Mouse (Mus musculus): ENCODE results near the gene Gm42421. TPM values are rescaled to one million over a fixed set of nuclear protein-coding genes. Genes with fewer than 3 reads are reported as not detected.
A peak's percentile ranks its signal among the peaks of the same experiment; 100 is the strongest.

Gm42421 gene
- 3.1 and 3.3 TPM in 2 replicates for polyA plus RNA-seq (2015; fragmentation: Nextera tagmentation; extraction: Ambion mirVana)

DNA sequence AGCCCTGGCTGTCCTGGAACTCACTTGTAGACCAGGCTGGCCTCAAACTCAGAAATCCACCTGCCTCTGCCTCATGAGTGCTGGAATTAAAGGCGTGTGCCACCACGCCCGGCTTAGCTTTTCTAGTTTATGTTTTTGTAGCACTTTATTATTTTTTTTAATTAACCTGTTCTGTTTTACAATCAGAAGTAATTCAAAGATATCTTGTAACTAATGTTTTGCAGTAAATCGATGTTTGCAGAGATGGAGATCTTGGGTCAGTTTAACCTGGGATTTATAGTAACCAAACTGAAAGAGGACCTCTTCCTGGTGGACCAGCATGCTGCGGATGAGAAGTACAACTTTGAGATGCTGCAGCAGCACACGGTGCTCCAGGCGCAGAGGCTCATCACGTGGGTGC, at the start of gene Gm42421:
Gm42421 (plus strand) TSS at position 301 of the 400 bp plus-strand sequence.
- 98% methylated on average over 8 of the region's 8 CpGs for WGBS
- ATAC-seq (ENCODE audit: low FRiP score), result no peak
- H3K4me1 ChIP-seq, result no peaks in the 10 kb centered on the region
- H3K27me3 ChIP-seq (replicated peaks), result no peaks in the 10 kb centered on the region
- H3K9ac ChIP-seq (replicated peaks), result no peak within 1 kb of the TSS
- H3K36me3 ChIP-seq, result peaks cover 83% of the 10 kb centered on the region
- no peak within 1 kb of the TSS for H3K4me2 ChIP-seq
- no peak within 1 kb of the TSS for H3K27ac ChIP-seq (replicated peaks)
- H3K9me3 ChIP-seq (replicated peaks), result no peaks in the 10 kb centered on the region
- H3K4me3 ChIP-seq (replicated peaks), result no peak within 1 kb of the TSS

DNA sequence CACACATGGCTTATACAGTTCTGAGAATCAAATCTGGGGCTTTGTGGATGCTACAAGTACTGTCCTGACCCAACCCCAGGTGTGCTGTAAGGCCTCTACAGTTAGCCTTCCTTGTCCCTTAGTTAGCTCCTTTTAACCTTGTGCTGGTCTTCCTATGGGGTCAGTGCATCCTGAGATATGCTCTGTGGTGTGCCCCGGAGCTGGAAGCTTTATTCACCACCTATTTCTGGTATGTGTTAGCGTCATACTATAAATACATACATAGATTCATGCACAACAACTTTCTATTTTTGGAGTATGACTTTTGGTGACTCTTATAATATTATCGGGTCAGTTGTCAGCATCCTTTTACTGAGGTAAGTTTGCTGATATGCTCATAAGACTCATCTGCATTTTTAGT, 42.7 kb upstream of the Gm42421 start:
- Histone ChIP-seq H3K9me3 (replicated peaks) (no peaks in the 10 kb centered on the region), H3K27me3 (replicated peaks) (no peaks in the 10 kb centered on the region), H3K4me3 (replicated peaks) (no peak overlapping the region), H3K9ac (replicated peaks) (no peak overlapping the region), H3K4me2 (no peak overlapping the region), H3K4me1 (no peaks in the 10 kb centered on the region), H3K27ac (replicated peaks) (no peak overlapping the region), H3K36me3 (peaks cover 91% of the 10 kb centered on the region)
- ATAC-seq (ENCODE audit: low FRiP score), result no peak
- WGBS, result over 99% methylated on average over 3 of the region's 3 CpGs

DNA sequence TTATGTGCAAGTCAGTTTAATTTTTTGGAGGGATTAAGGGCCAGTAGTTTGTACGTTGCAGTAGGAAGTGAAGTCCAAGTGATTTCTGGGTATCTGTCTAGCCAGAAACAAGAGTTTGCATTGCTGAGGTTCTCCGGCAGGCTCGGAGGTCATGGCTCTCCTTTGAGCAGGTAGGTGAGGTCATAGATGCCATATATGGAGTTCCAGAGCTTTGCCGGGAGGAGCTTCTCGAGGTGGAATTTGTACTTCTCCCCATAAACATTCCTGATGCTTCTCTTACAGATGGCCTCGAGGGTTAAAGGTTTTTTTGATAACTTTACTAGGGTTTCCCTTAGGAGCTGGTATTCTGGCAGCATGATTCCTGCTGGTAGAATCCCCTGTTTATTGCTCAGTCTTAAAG, 37.2 kb upstream of the Gm42421 start:
- Histone ChIP-seq H3K4me3 (replicated peaks) (no peak overlapping the region), H3K9ac (replicated peaks) (no peak overlapping the region), H3K36me3 (peaks cover 74% of the 10 kb centered on the region), H3K27ac (replicated peaks) (no peak overlapping the region), H3K27me3 (replicated peaks) (no peaks in the 10 kb centered on the region), H3K4me2 (no peak overlapping the region), H3K9me3 (replicated peaks) (no peaks in the 10 kb centered on the region), H3K4me1 (no peaks in the 10 kb centered on the region)
- no peak for ATAC-seq (ENCODE audit: low FRiP score)
- 93% methylated on average over 6 of the region's 6 CpGs for WGBS

DNA sequence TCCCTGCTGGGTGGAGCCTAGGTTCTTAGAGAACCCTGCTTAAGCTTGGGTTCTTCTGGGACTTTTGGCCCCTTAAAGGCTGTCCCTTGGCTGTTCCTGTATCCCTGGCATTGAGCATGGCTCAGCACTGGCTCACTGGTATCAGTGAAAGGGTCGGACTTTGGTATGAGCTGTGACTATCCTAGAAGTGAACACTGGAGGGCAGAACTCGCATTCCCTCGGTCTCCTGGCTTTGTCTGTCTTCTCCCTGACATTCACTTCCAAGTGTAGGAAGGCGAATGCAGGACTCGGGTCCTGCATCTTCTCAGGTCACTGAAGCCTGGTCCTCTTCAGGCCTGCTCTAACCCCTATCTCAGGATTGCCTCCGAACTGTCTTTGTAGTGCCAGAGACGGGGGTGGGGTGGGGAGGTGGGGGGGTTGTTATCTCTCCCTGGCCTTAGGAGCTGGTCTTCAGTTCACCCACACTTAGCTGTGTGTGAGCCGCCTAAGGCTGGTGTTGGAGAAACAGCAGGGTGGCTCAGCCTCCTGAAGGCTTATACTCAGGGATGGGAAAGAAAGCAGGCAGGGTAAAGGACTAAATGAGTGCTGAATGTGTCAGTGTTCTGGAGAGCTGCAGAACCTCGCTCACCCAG, 35.6 kb upstream of the Gm42421 start:
- Histone ChIP-seq H3K4me3 (replicated peaks) (no peak overlapping the region), H3K4me2 (no peak overlapping the region), H3K9me3 (replicated peaks) (no peaks in the 10 kb centered on the region), H3K27ac (replicated peaks) (no peak overlapping the region), H3K27me3 (replicated peaks) (no peaks in the 10 kb centered on the region), H3K4me1 (no peaks in the 10 kb centered on the region), H3K9ac (replicated peaks) (no peak overlapping the region), H3K36me3 (peaks cover 65% of the 10 kb centered on the region)
- WGBS, result 83% methylated on average over 9 of the region's 9 CpGs
- no peak for ATAC-seq (ENCODE audit: low FRiP score)

DNA sequence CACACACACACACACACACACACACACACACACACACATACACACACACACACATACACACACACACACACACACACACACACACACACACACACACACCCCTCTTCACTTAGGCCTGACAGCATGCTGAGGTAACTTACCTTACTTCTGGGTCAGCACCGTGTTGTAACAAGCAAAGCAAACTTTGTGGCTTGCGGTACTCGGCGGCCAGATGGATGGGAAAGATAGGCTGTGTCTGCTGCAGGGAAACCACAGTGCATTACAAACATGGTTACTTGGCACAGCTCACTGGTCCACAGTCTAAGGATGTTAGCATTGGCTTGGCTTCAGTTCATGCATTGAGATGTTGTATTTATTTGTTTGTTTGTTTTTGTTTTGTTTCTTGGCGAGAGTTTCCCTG, 34.6 kb upstream of the Gm42421 start:
- H3K27ac ChIP-seq (replicated peaks), result no peak overlapping the region
- no peaks in the 10 kb centered on the region for H3K4me1 ChIP-seq
- H3K4me3 ChIP-seq (replicated peaks), result no peak overlapping the region
- 65% methylated on average over 5 of the region's 5 CpGs for WGBS
- ATAC-seq (ENCODE audit: low FRiP score), result no peak
- peaks cover 69% of the 10 kb centered on the region for H3K36me3 ChIP-seq
- no peak overlapping the region for H3K9ac ChIP-seq (replicated peaks)
- H3K9me3 ChIP-seq (replicated peaks), result no peaks in the 10 kb centered on the region
- no peaks in the 10 kb centered on the region for H3K27me3 ChIP-seq (replicated peaks)
- no peak overlapping the region for H3K4me2 ChIP-seq

DNA sequence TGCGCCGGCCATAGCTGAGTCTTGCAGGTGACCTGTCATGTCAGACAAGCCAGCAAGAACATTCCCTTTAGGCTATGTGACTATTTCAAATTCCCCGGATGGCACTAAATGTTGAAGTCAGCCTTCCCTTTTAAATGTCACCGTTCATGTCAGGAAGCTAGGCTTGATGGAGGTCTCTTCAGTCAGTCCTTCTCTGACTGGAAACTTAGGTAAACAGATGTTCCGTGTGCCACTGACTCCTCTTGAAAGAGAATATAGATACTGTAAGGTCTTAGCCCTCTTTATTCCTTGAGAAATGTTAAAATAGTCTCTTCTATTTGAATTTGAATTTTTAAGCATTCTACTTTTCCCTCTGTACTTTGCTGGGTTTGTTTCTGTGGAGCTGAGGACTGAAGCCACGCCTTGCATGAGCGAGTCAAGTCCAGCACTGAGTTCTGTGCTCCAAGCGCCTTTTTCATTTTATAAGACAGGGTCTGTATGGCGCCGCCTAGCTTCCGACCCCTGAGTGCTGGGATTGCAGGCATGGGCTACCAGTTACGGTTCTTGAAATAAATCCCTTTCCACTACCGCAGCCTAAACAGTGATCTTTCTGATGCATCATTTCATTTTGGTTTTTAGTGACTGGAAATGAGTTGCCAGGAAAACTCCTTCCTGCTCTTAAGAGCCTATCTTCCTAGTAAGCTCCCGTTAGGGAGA, 30.2 kb upstream of the Gm42421 start, which contains the start of gene Ankrd61:
Ankrd61 (minus strand) TSS at position 51 of the 696 bp plus-strand sequence.
- H3K4me2 ChIP-seq, result no peak within 1 kb of the TSS
- H3K9me3 ChIP-seq (replicated peaks), result no peaks in the 10 kb centered on the region
- H3K4me3 ChIP-seq (replicated peaks), result no peak within 1 kb of the TSS
- no peaks in the 10 kb centered on the region for H3K4me1 ChIP-seq
- no peak for ATAC-seq (ENCODE audit: low FRiP score)
- 86% methylated on average over 14 of the region's 14 CpGs for WGBS
- H3K36me3 ChIP-seq, result peaks cover 72% of the 10 kb centered on the region
- H3K27ac ChIP-seq (replicated peaks), result no peak within 1 kb of the TSS
- H3K9ac ChIP-seq (replicated peaks), result no peak within 1 kb of the TSS
- no peaks in the 10 kb centered on the region for H3K27me3 ChIP-seq (replicated peaks)

DNA sequence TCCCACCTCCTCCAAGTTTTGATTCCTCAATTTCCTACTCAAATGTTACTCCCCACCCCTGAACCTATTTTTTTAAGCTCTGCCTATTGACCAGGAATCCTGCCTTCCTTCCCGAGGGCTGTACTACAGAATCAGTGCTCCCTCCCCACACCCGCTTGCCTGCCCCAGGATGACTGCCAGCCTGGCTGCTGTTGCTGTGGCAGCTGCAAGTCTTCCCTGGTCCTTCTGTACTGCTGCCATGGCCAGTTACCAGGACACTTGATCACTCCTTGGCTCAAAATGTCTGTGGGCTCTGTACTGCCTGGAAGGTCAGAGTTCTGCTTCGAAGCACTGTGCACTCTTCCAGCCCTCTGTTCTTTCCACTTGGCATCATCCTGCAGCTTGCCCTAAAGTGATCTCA, 25.9 kb upstream of the Gm42421 start:
- WGBS, result 75% methylated on average over 3 of the region's 3 CpGs

DNA sequence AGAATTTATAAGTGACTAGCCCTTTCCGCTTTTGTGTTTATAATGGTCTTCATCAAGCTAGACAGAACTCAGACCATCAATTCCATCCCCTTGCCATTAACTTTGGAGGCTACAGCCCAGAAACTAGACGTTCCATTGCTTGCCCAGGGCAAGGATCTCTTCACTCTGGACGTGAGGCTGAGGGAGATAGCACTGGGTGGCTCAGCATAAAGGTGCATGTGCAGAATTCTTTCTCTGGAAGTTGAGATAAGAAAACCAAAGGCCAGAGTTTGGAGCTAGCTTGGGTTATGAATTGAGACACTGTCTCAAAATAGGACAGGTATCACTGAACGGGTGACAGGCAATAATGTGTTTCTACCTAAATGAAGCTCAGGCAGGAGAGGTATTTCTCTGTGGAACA, 24.2 kb upstream of the Gm42421 start:
- H3K4me2 ChIP-seq, result no peak overlapping the region
- H3K27me3 ChIP-seq (replicated peaks), result no peaks in the 10 kb centered on the region
- no peak overlapping the region for H3K27ac ChIP-seq (replicated peaks)
- no peak overlapping the region for H3K9ac ChIP-seq (replicated peaks)
- H3K36me3 ChIP-seq, result peaks cover 68% of the 10 kb centered on the region
- no peaks in the 10 kb centered on the region for H3K9me3 ChIP-seq (replicated peaks)
- H3K4me3 ChIP-seq (replicated peaks), result no peak overlapping the region
- peaks cover 16% of the 10 kb centered on the region for H3K4me1 ChIP-seq
- 93% methylated on average over 4 of the region's 4 CpGs for WGBS
- ATAC-seq (ENCODE audit: low FRiP score), result no peak

More for the DNA sequence above, 25.9 kb upstream of the Gm42421 start:
- Histone ChIP-seq H3K9ac (replicated peaks) (no peak overlapping the region), H3K4me1 (no peaks in the 10 kb centered on the region), H3K9me3 (replicated peaks) (no peaks in the 10 kb centered on the region), H3K27me3 (replicated peaks) (no peaks in the 10 kb centered on the region), H3K4me3 (replicated peaks) (no peak overlapping the region), H3K4me2 (no peak overlapping the region), H3K27ac (replicated peaks) (no peak overlapping the region), H3K36me3 (peaks cover 85% of the 10 kb centered on the region)
- ATAC-seq (ENCODE audit: low FRiP score), result no peak

DNA sequence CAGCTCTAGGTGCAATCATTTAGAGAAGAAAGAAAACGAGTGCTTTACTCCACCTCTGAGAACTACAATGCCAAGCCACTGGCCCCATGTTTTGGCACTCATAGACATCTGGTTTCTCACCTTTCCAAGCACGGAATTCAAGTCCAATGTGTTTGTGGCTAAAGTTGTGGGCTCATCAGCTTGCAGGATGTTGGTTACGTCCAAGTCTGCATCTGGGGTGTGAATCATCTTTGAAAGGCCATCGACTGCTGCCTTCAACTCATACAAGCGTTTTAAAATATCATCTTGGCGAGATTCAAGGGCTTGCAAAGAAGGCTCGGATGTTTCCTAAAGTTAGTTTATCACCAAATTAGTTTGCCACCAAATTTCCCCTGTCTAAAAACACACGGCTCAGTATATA, 21.5 kb upstream of the Gm42421 start:
- WGBS, result 93% methylated on average over 8 of the region's 8 CpGs

DNA sequence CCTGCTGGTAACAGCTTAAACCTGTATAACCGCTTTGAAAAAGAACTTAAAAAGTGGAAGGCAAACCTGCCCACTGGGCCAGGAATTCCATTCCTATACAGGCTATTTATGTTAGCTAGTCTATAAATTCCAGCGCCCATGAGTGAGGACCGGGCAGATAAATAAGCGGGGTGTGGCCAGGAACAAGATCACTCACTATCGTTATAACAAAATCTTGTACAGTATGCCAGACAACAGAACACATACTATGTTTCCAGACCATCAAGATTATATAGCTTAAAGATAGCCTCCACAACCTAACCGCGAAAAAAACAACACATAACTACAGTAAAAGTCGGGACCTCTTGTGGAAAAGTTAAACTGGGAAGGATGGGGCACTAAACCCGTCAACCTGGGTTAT, 19.0 kb upstream of the Gm42421 start:
- H3K4me3 ChIP-seq (replicated peaks), result peak overlapping the region; percentile 89
- peak overlapping the region; percentile 90 for H3K27ac ChIP-seq (replicated peaks)
- H3K9me3 ChIP-seq (replicated peaks), result no peaks in the 10 kb centered on the region
- WGBS, result 2% methylated on average over 9 of the region's 9 CpGs
- ATAC-seq (ENCODE audit: low FRiP score), result no peak
- peak overlapping the region; percentile 61 for H3K9ac ChIP-seq (replicated peaks)
- H3K27me3 ChIP-seq (replicated peaks), result no peaks in the 10 kb centered on the region
- peaks cover 30% of the 10 kb centered on the region for H3K4me1 ChIP-seq
- peak overlapping the region; percentile 78 for H3K4me2 ChIP-seq
- peaks cover 25% of the 10 kb centered on the region for H3K36me3 ChIP-seq

More for the DNA sequence above, 21.5 kb upstream of the Gm42421 start:
- Histone ChIP-seq H3K27me3 (replicated peaks) (no peaks in the 10 kb centered on the region), H3K9me3 (replicated peaks) (no peaks in the 10 kb centered on the region), H3K4me3 (replicated peaks) (no peak overlapping the region), H3K4me1 (peaks cover 30% of the 10 kb centered on the region), H3K36me3 (peaks cover 44% of the 10 kb centered on the region), H3K27ac (replicated peaks) (no peak overlapping the region), H3K9ac (replicated peaks) (no peak overlapping the region), H3K4me2 (no peak overlapping the region)
- ATAC-seq (ENCODE audit: low FRiP score), result no peak

DNA sequence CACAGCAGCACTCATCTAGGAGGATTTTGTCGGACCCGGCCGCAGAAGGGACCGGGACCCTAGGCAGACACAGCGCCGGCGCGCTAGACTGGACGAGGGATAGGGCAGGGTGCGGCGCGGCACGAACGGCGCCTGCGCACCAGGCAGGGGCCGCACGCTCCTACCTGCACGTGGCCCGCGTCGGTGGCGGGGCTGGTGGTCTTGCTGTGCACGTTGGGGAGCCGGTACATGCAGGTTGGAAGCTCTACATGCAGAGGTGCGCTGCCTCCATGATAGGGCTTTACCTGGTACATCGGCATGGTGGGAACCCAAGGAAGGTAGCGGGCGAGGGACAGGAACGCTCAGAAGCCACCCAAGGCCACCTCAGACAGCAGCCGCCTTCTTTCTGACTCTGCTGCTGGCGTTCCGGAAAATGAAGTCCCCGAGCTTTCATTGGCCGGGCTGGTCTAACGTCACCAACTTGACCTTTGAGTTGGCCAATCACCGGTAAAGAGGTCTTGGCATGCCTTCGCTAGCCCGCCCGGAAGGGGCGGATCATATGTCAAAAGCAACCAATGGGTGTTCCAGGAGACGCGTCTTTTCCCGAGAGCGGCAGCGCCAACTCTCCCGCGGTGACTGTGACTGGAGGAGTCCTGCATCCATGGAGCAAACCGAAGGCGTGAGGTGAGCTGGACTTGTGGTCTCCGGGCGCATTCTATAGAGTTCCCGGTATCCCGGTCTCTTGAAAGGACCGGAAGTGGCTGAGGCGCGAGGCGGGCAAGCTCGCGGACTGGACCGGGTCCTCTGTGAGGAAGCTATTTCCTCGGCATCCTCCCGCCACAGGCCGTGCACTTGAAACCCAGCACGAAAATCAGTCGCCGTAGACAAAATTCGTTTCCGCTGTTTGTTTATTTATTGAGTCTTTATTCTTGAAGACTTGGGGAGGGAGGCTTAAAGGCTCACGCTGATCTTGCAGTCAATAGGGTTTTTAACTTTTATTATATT, 18.3 kb upstream of the Gm42421 start, which contains the start of the genes Aimp2 and Pms2:
Aimp2 (minus strand) TSS at position 431 of the 984 bp plus-strand sequence.
Pms2 (plus strand) TSS at position 548 of the 984 bp plus-strand sequence.
- WGBS, result under 1% methylated on average over 70 of the region's 70 CpGs
- Histone ChIP-seq H3K4me2 (peak within 1 kb of the TSS; percentile 78), H3K9me3 (replicated peaks) (no peaks in the 10 kb centered on the region), H3K9ac (replicated peaks) (peak within 1 kb of the TSS; percentile 61), H3K27me3 (replicated peaks) (no peaks in the 10 kb centered on the region), H3K27ac (replicated peaks) (peak within 1 kb of the TSS; percentile 90), H3K36me3 (peaks cover 22% of the 10 kb centered on the region), H3K4me3 (replicated peaks) (peak within 1 kb of the TSS; percentile 89), H3K4me1 (peaks cover 30% of the 10 kb centered on the region)
- peak; percentile 100 for ATAC-seq (ENCODE audit: low FRiP score)

Data from neural tube, embryonic 15.5 days (tissue).